ENCODE assay signal across 8 mouse cellular contexts in the genomic region with DNA sequence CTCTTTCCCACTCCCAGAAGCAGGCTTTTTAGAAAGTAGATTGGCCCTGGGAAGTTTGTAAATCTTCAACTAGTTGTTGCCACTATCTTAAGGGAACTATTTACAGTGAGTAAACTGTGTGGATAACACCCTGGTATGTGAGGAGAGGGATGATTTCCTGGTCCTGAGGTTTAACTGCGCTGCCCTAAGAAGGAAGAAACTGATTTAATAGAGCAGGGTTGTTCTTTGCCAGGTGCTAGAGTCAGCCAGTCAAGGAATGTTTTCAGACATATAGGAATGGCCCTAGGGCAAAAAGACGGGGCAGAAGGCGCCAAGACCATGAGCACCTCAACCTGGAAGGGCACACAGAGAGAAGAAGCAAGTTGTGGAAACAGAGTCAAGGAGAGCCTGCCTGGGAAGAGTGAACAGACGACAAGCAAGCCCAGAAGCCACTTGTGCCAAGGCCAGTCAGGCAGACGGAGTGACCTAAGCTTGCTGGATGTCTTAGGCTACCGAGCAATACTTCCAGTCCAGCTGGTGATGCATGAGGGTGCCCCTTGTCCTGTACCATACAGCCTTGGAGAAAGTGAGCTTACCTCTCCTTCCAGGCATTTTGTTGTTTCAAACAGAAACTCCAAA. TPM values are rescaled to one million over a fixed set of nuclear protein-coding genes. Genes with fewer than 3 reads are reported as not detected.
DNase-seq lines count a peak whose midpoint lies in the region; ATAC-seq lines count a peak whose summit lies in the region.

No protein-coding gene starts in this region.

- no peak for DNase-seq in heart, embryonic 10.5 days (ENCODE audit: low spot score)
- DNase-seq in heart, adult 9 months (ENCODE audit: low spot score in 2 of 2), result no peak
- peak; percentile 40 for DNase-seq in kidney, adult 9 months
- no peak for DNase-seq in midbrain, embryonic 14.5 days
- DNase-seq in ovary, adult 18-20 months (ENCODE audit: low spot score), result no peak
- no peak for DNase-seq in adipocyte (ENCODE audit: low spot score)
- no peak for DNase-seq in adrenal gland, postnatal 36 days

- H3K4me3 ChIP-seq in heart, embryonic 10.5 days, result peak overlapping the region; percentile 96
- peak overlapping the region; percentile 80; the same call in 1 of the 2 replicates for H3K4me3 ChIP-seq in embryonic facial prominence, embryonic 13.5 days
- peak overlapping the region; percentile 90; the same call in 1 of the 2 replicates for H3K4me3 ChIP-seq in midbrain, embryonic 14.5 days (replicated peaks; ENCODE audit: low read depth, low read length)

- ATAC-seq in embryonic facial prominence, embryonic 13.5 days (ENCODE audit: insufficient number of reproducible peaks, insufficient read depth, low FRiP score, low TSS enrichment, low read depth), result no peak
- ATAC-seq in midbrain, embryonic 14.5 days (ENCODE audit: low FRiP score, low TSS enrichment), result no peak

- no peaks in the 10 kb centered on the region for H3K9me3 ChIP-seq in heart, embryonic 10.5 days
- H3K9me3 ChIP-seq in embryonic facial prominence, embryonic 13.5 days, result no peaks in the 10 kb centered on the region
- H3K9me3 ChIP-seq in midbrain, embryonic 14.5 days (ENCODE audit: control insufficient read depth, low read length), result no peaks in the 10 kb centered on the region

- peak overlapping the region; percentile 85 for H3K4me2 ChIP-seq in embryonic facial prominence, embryonic 13.5 days
- peak overlapping the region; percentile 74 for H3K4me2 ChIP-seq in midbrain, embryonic 14.5 days (ENCODE audit: low read length)

- no peaks in the 10 kb centered on the region for H3K36me3 ChIP-seq in heart, embryonic 10.5 days
- H3K36me3 ChIP-seq in embryonic facial prominence, embryonic 13.5 days, result no peaks in the 10 kb centered on the region
- no peaks in the 10 kb centered on the region for H3K36me3 ChIP-seq in midbrain, embryonic 14.5 days (ENCODE audit: control insufficient read depth, insufficient read depth, low read length)

- peaks cover 35% of the 10 kb centered on the region for H3K4me1 ChIP-seq in heart, embryonic 10.5 days
- peaks cover 21% of the 10 kb centered on the region for H3K4me1 ChIP-seq in embryonic facial prominence, embryonic 13.5 days
- no peaks in the 10 kb centered on the region for H3K4me1 ChIP-seq in midbrain, embryonic 14.5 days (ENCODE audit: control insufficient read depth, insufficient read depth, low read length)

- 51% methylated on average over 6 of the region's 6 CpGs for WGBS in heart, embryonic 10.5 days
- 52% methylated on average over 6 of the region's 6 CpGs for WGBS in embryonic facial prominence, embryonic 13.5 days
- 67% methylated on average over 6 of the region's 6 CpGs for WGBS in midbrain, embryonic 14.5 days

- peak overlapping the region; percentile 99; the same call in 1 of the 2 replicates for H3K27ac ChIP-seq in heart, embryonic 10.5 days
- H3K27ac ChIP-seq in embryonic facial prominence, embryonic 13.5 days, result peak overlapping the region; percentile 98; the same call in 1 of the 2 replicates
- no peak overlapping the region for H3K27ac ChIP-seq in midbrain, embryonic 14.5 days (replicated peaks; ENCODE audit: low read depth, low read length)

- 0 out of 2 replicates have a peak overlapping the region, but pooled peaks have one; percentile 94 for H3K9ac ChIP-seq in embryonic facial prominence, embryonic 13.5 days
- no peak overlapping the region for H3K9ac ChIP-seq in midbrain, embryonic 14.5 days (replicated peaks; ENCODE audit: low read length)

- peaks cover 16% of the 10 kb centered on the region for H3K27me3 ChIP-seq in heart, embryonic 10.5 days (ENCODE audit: insufficient read depth, poor library complexity, severe bottlenecking)
- H3K27me3 ChIP-seq in embryonic facial prominence, embryonic 13.5 days, result no peaks in the 10 kb centered on the region
- no peaks in the 10 kb centered on the region for H3K27me3 ChIP-seq in midbrain, embryonic 14.5 days (ENCODE audit: control insufficient read depth, insufficient read depth, low read length)

RNA-seq across cellular contexts. Expression of a gene that starts 0.8 kb away (rescaled TPM):
- 14.2 and 15.8 TPM in 2 replicates for polyA plus RNA-seq in heart, embryonic 10.5 days (2016; fragmentation: Nextera tagmentation; extraction: Ambion mirVana)
- 21.5 and 23.4 TPM in 2 replicates for polyA plus RNA-seq in embryonic facial prominence, embryonic 13.5 days (2015; fragmentation: Nextera tagmentation; extraction: Ambion mirVana)
- polyA plus RNA-seq in midbrain, embryonic 14.5 days (2014; fragmentation: Nextera tagmentation; extraction: Ambion mirVana), result 15.7 and 17.9 TPM in 2 replicates
- total RNA-seq in adrenal gland, postnatal 36 days (2021), result 10 to 100 TPM; 13.8 to 15.8 TPM
